In the genomic region with DNA sequence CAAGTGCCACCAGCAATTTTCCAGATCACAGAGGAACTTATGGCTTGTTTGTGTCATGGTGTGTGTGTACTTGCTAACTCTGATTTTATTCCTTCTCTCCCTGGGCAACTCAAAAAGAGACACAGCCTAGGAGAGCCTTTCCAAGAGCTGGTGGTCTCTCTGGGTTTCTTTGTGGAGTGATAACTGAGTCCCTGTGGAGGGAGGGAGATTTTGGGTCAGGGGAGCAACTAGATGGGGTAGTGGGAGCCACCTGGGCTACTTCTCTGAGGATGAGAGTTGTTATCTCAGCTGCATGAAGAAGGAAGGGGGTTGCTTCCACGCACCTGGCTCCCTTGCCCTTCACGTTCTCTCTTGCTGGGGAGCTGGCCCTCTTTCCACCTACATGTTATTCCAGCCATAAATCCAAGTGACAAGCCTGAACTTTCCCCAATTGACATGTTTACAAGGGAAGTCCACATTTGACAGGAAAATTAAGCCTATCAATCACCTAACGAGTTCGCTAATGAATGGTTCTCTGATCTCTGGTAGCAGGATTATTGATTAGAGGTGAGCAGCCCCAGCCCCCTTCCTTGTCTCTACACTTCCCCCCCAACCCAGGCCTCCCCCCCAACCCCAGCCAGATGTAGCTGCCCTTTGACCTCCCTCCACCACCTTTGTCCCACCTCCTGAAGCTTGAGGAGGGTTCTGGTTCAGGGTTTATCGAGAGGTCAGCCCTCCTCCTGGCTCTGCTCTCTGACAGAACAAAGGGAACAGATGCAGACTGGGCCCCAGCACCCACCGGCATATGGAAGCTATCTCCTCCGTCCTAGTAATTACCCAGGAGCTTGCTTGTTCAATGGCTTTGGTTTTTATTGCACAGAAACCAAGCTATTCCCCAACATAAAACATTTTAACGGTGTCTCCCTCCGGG, we compare ENCODE assay signal across 12 mouse cellular contexts.
DNase-seq lines count a peak whose midpoint lies in the region; ATAC-seq lines count a peak whose summit lies in the region.
"Had no signal": no experiment of that assay in that cellular context is flagged by ENCODE, and none has a peak within 500 bp of the region (broad histone marks: within the 10 kb centered on the region; RNA-seq: fewer than 3 reads in every experiment).

No protein-coding gene starts in this region.

- no peak overlapping the region for H3K9ac ChIP-seq in kidney, embryonic 15.5 days
- H3K9ac ChIP-seq in limb, embryonic 11.5 days (ENCODE audit: low read length): no peak overlapping the region; the same call in 1 of the 2 replicates
- H3K9ac ChIP-seq: liver, embryonic 15.5 days; midbrain, embryonic 12.5 days had no signal

- no peak overlapping the region for H3K4me3 ChIP-seq in kidney, embryonic 15.5 days (replicated peaks)
- peak overlapping the region; percentile 8; the same call in 1 of the 2 replicates for H3K4me3 ChIP-seq in embryonic facial prominence, embryonic 10.5 days
- 0 out of 2 replicates have a peak overlapping the region, but pooled peaks have one; percentile 5 for H3K4me3 ChIP-seq in limb, embryonic 11.5 days (ENCODE audit: low read depth, low read length)
- H3K4me3 ChIP-seq: liver, embryonic 15.5 days; midbrain, embryonic 12.5 days had no signal

- H3K27ac ChIP-seq in kidney, embryonic 15.5 days: peak overlapping the region; percentile 39; the same call in 1 of the 2 replicates
- peak overlapping the region; percentile 71 for H3K27ac ChIP-seq in embryonic facial prominence, embryonic 10.5 days (replicated peaks)
- peak overlapping the region; percentile 50; the same call in 1 of the 2 replicates for H3K27ac ChIP-seq in limb, embryonic 11.5 days (replicated peaks; ENCODE audit: low read depth, low read length)
- H3K27ac ChIP-seq: liver, embryonic 15.5 days; midbrain, embryonic 12.5 days had no signal

- 14% methylated on average over 9 of the region's 9 CpGs for WGBS in kidney, embryonic 15.5 days
- WGBS in embryonic facial prominence, embryonic 10.5 days: 16% methylated on average over 9 of the region's 9 CpGs
- WGBS in limb, embryonic 11.5 days: 2% methylated on average over 9 of the region's 9 CpGs

- intact Hi-C loops in heart, postnatal 14 days (cut with DNase I): no loop called here

- no peak for DNase-seq in kidney, adult 11 months
- peak; percentile 84 for DNase-seq in embryonic facial prominence, embryonic 10.5 days (ENCODE audit: low spot score)
- DNase-seq in limb, embryonic 11.5 days (ENCODE audit: low spot score): peak; percentile 85
- DNase-seq in retina, postnatal 1 day: peak; percentile 43
- no peak for DNase-seq in layer of hippocampus, postnatal 10 days (ENCODE audit: low spot score in 2 of 2)
- no peak for DNase-seq in heart, postnatal 14 days
- DNase-seq: adrenal gland, postnatal 36 days; heart, adult 18-20 months; kidney, adult 9 months had no signal

- H3K36me3 ChIP-seq in kidney, embryonic 15.5 days: no peaks in the 10 kb centered on the region
- no peaks in the 10 kb centered on the region for H3K36me3 ChIP-seq in embryonic facial prominence, embryonic 10.5 days (replicated peaks)
- H3K36me3 ChIP-seq in limb, embryonic 11.5 days (ENCODE audit: control insufficient read depth, insufficient read depth, low read length): no peaks in the 10 kb centered on the region
- H3K36me3 ChIP-seq: liver, embryonic 15.5 days; midbrain, embryonic 12.5 days had no signal

- peaks cover 27% of the 10 kb centered on the region for H3K4me1 ChIP-seq in kidney, embryonic 15.5 days
- peaks cover 53% of the 10 kb centered on the region for H3K4me1 ChIP-seq in embryonic facial prominence, embryonic 10.5 days
- peaks cover 30% of the 10 kb centered on the region for H3K4me1 ChIP-seq in limb, embryonic 11.5 days (ENCODE audit: control insufficient read depth, insufficient read depth, low read length)
- H3K4me1 ChIP-seq: liver, embryonic 15.5 days had no signal

- H3K27me3 ChIP-seq in kidney, embryonic 15.5 days: peaks cover 49% of the 10 kb centered on the region
- H3K27me3 ChIP-seq in embryonic facial prominence, embryonic 10.5 days (replicated peaks; ENCODE audit: low read depth, poor library complexity, severe bottlenecking): no peaks in the 10 kb centered on the region
- H3K27me3 ChIP-seq in limb, embryonic 11.5 days (ENCODE audit: control insufficient read depth, insufficient read depth, low read length): peaks cover 4% of the 10 kb centered on the region; the same call in 1 of the 2 replicates
- H3K27me3 ChIP-seq: liver, embryonic 15.5 days; midbrain, embryonic 12.5 days had no signal

- H3K9me3 ChIP-seq in kidney, embryonic 15.5 days (replicated peaks): no peaks in the 10 kb centered on the region
- H3K9me3 ChIP-seq in embryonic facial prominence, embryonic 10.5 days: no peaks in the 10 kb centered on the region
- no peaks in the 10 kb centered on the region for H3K9me3 ChIP-seq in limb, embryonic 11.5 days (ENCODE audit: control insufficient read depth, low read length)
- H3K9me3 ChIP-seq: liver, embryonic 15.5 days; midbrain, embryonic 12.5 days had no signal

- H3K4me2 ChIP-seq in kidney, embryonic 15.5 days: no peak overlapping the region
- peak overlapping the region; percentile 20 for H3K4me2 ChIP-seq in limb, embryonic 11.5 days (ENCODE audit: low read depth, severe bottlenecking)
- H3K4me2 ChIP-seq: liver, embryonic 15.5 days; midbrain, embryonic 12.5 days had no signal

- peak; percentile 87 for ATAC-seq in kidney, embryonic 15.5 days (replicated peaks; ENCODE audit: low FRiP score)
- ATAC-seq in limb, embryonic 11.5 days (ENCODE audit: insufficient number of reproducible peaks, low FRiP score, low TSS enrichment, low read depth): peak; percentile 86

Comparison
In these comparisons a context has a peak if more than half of its experiments do, and no peak if none do; other contexts are left out.
1. DNase-seq: peak in embryonic facial prominence, embryonic 10.5 days (single experiment), limb, embryonic 11.5 days (single experiment) and retina, postnatal 1 day (single experiment); none in kidney, adult 11 months (single experiment), layer of hippocampus, postnatal 10 days (0 of 2) and heart, postnatal 14 days (0 of 2).
2. Peak in every context shown above with its lines, with median percentiles within 50 percentile points of each other: H3K27ac ChIP-seq.